Mouse (Mus musculus): ENCODE data around the gene Tnnt3. TPM values are rescaled to one million over a fixed set of nuclear protein-coding genes. Genes with fewer than 3 reads are reported as not detected.

Tnnt3 gene
- polyA plus RNA-seq, 1 experiment from 2014 or later = 8.0 TPM

GRCm38 (mm10) chr7:142514048-142514447 lies 15.4 kb downstream of the Tnnt3 start:
- H3K27ac ChIP-seq (replicated peaks; ENCODE audit: low read depth, low read length) = no peak overlapping the region

GRCm38 (mm10) chr7:142516221-142516978 lies 17.8 kb downstream of the Tnnt3 start:
- peak overlapping the region; percentile 50; the same call in 1 of the 2 replicates for H3K9ac ChIP-seq (ENCODE audit: low read length)
- peak; percentile 79 for DNase-seq (ENCODE audit: low spot score)
- 35% methylated on average over 21 of the region's 21 CpGs for WGBS

More at GRCm38 (mm10) chr7:142514048-142514447, 15.4 kb downstream of the Tnnt3 start:
- no peaks in the 10 kb centered on the region for H3K9me3 ChIP-seq (ENCODE audit: control insufficient read depth, low read length)
- ATAC-seq (ENCODE audit: insufficient number of reproducible peaks, low FRiP score, low TSS enrichment, low read depth) = no peak
- H3K36me3 ChIP-seq (ENCODE audit: control insufficient read depth, insufficient read depth, low read length) = no peaks in the 10 kb centered on the region
- H3K4me1 ChIP-seq (ENCODE audit: control insufficient read depth, insufficient read depth, low read length) = peaks cover 28% of the 10 kb centered on the region
- H3K4me3 ChIP-seq (ENCODE audit: low read depth, low read length) = no peak overlapping the region
- 88% methylated on average over 4 of the region's 4 CpGs for WGBS
- H3K4me2 ChIP-seq (ENCODE audit: low read depth, severe bottlenecking) = no peak overlapping the region
- DNase-seq (ENCODE audit: low spot score) = no peak
- no peak overlapping the region for H3K9ac ChIP-seq (ENCODE audit: low read length)
- H3K27me3 ChIP-seq (ENCODE audit: control insufficient read depth, insufficient read depth, low read length) = no peaks in the 10 kb centered on the region

GRCm38 (mm10) chr7:142517531-142517930 lies 18.9 kb downstream of the Tnnt3 start:
- Histone ChIP-seq H3K27me3 (ENCODE audit: control insufficient read depth, insufficient read depth, low read length) (no peaks in the 10 kb centered on the region), H3K27ac (replicated peaks; ENCODE audit: low read depth, low read length) (no peak overlapping the region), H3K9ac (ENCODE audit: low read length) (no peak overlapping the region), H3K36me3 (ENCODE audit: control insufficient read depth, insufficient read depth, low read length) (no peaks in the 10 kb centered on the region), H3K4me1 (ENCODE audit: control insufficient read depth, insufficient read depth, low read length) (peaks cover 23% of the 10 kb centered on the region), H3K4me3 (ENCODE audit: low read depth, low read length) (no peak overlapping the region), H3K9me3 (ENCODE audit: control insufficient read depth, low read length) (no peaks in the 10 kb centered on the region), H3K4me2 (ENCODE audit: low read depth, severe bottlenecking) (no peak overlapping the region)
- no peak for DNase-seq (ENCODE audit: low spot score)
- no peak for ATAC-seq (ENCODE audit: insufficient number of reproducible peaks, low FRiP score, low TSS enrichment, low read depth)
- 80% methylated on average over 3 of the region's 3 CpGs for WGBS

More at GRCm38 (mm10) chr7:142516221-142516978, 17.8 kb downstream of the Tnnt3 start:
- peaks cover 21% of the 10 kb centered on the region for H3K4me1 ChIP-seq (ENCODE audit: control insufficient read depth, insufficient read depth, low read length)
- peak overlapping the region; percentile 88 for H3K27ac ChIP-seq (replicated peaks; ENCODE audit: low read depth, low read length)
- peak; percentile 84 for ATAC-seq (ENCODE audit: insufficient number of reproducible peaks, low FRiP score, low TSS enrichment, low read depth)
- H3K36me3 ChIP-seq (ENCODE audit: control insufficient read depth, insufficient read depth, low read length) = no peaks in the 10 kb centered on the region
- H3K27me3 ChIP-seq (ENCODE audit: control insufficient read depth, insufficient read depth, low read length) = no peaks in the 10 kb centered on the region
- no peak overlapping the region for H3K4me3 ChIP-seq (ENCODE audit: low read depth, low read length)
- peak overlapping the region; percentile 20 for H3K4me2 ChIP-seq (ENCODE audit: low read depth, severe bottlenecking)
- no peaks in the 10 kb centered on the region for H3K9me3 ChIP-seq (ENCODE audit: control insufficient read depth, low read length)

- H3K9ac ChIP-seq (ENCODE audit: low read length) = no peak overlapping the region
- WGBS = 80% methylated on average over 4 of the region's 4 CpGs
- no peak overlapping the region for H3K4me3 ChIP-seq (ENCODE audit: low read depth, low read length)
- H3K36me3 ChIP-seq (ENCODE audit: control insufficient read depth, insufficient read depth, low read length) = no peaks in the 10 kb centered on the region
- H3K4me2 ChIP-seq (ENCODE audit: low read depth, severe bottlenecking) = no peak overlapping the region
- H3K27ac ChIP-seq (replicated peaks; ENCODE audit: low read depth, low read length) = no peak overlapping the region; the same call in 1 of the 2 replicates
- H3K27me3 ChIP-seq (ENCODE audit: control insufficient read depth, insufficient read depth, low read length) = no peaks in the 10 kb centered on the region
- ATAC-seq (ENCODE audit: insufficient number of reproducible peaks, low FRiP score, low TSS enrichment, low read depth) (no peak), DNase-seq (ENCODE audit: low spot score) (no peak)
- peaks cover 37% of the 10 kb centered on the region for H3K4me1 ChIP-seq (ENCODE audit: control insufficient read depth, insufficient read depth, low read length)
- H3K9me3 ChIP-seq (ENCODE audit: control insufficient read depth, low read length) = no peaks in the 10 kb centered on the region
Measured at GRCm38 (mm10) chr7:142520331-142520730, 21.7 kb downstream of the Tnnt3 start.

- Histone ChIP-seq H3K4me1 (ENCODE audit: control insufficient read depth, insufficient read depth, low read length) (peaks cover 36% of the 10 kb centered on the region), H3K4me3 (ENCODE audit: low read depth, low read length) (no peak overlapping the region), H3K9ac (ENCODE audit: low read length) (no peak overlapping the region), H3K9me3 (ENCODE audit: control insufficient read depth, low read length) (no peaks in the 10 kb centered on the region), H3K4me2 (ENCODE audit: low read depth, severe bottlenecking) (no peak overlapping the region), H3K27me3 (ENCODE audit: control insufficient read depth, insufficient read depth, low read length) (no peaks in the 10 kb centered on the region), H3K36me3 (ENCODE audit: control insufficient read depth, insufficient read depth, low read length) (no peaks in the 10 kb centered on the region), H3K27ac (replicated peaks; ENCODE audit: low read depth, low read length) (no peak overlapping the region; the same call in 1 of the 2 replicates)
- peak; percentile 75 for DNase-seq (ENCODE audit: low spot score)
- ATAC-seq (ENCODE audit: insufficient number of reproducible peaks, low FRiP score, low TSS enrichment, low read depth) = no peak
- 21% methylated on average over 4 of the region's 4 CpGs for WGBS
Measured at GRCm38 (mm10) chr7:142522352-142522751, 23.7 kb downstream of the Tnnt3 start.

GRCm38 (mm10) chr7:142523200-142523990 lies 24.8 kb downstream of the Tnnt3 start:
- H3K27me3 ChIP-seq (ENCODE audit: control insufficient read depth, insufficient read depth, low read length) = no peaks in the 10 kb centered on the region
- H3K4me3 ChIP-seq (ENCODE audit: low read depth, low read length) = no peak overlapping the region
- no peaks in the 10 kb centered on the region for H3K9me3 ChIP-seq (ENCODE audit: control insufficient read depth, low read length)
- DNase-seq (ENCODE audit: low spot score) (no peak), ATAC-seq (ENCODE audit: insufficient number of reproducible peaks, low FRiP score, low TSS enrichment, low read depth) (no peak)
- H3K4me1 ChIP-seq (ENCODE audit: control insufficient read depth, insufficient read depth, low read length) = peaks cover 40% of the 10 kb centered on the region
- H3K9ac ChIP-seq (ENCODE audit: low read length) = no peak overlapping the region
- no peak overlapping the region for H3K4me2 ChIP-seq (ENCODE audit: low read depth, severe bottlenecking)
- WGBS = 37% methylated on average over 17 of the region's 17 CpGs
- H3K36me3 ChIP-seq (ENCODE audit: control insufficient read depth, insufficient read depth, low read length) = no peaks in the 10 kb centered on the region
- peak overlapping the region; percentile 57; the same call in 1 of the 2 replicates for H3K27ac ChIP-seq (replicated peaks; ENCODE audit: low read depth, low read length)

- no peaks in the 10 kb centered on the region for H3K27me3 ChIP-seq (ENCODE audit: control insufficient read depth, insufficient read depth, low read length)
- ATAC-seq (ENCODE audit: insufficient number of reproducible peaks, low FRiP score, low TSS enrichment, low read depth) = peak; percentile 68
- WGBS = 50% methylated on average over 13 of the region's 13 CpGs
- peak; percentile 64 for DNase-seq (ENCODE audit: low spot score)
- no peaks in the 10 kb centered on the region for H3K36me3 ChIP-seq (ENCODE audit: control insufficient read depth, insufficient read depth, low read length)
- H3K4me1 ChIP-seq (ENCODE audit: control insufficient read depth, insufficient read depth, low read length) = peaks cover 37% of the 10 kb centered on the region
- peak overlapping the region; percentile 85 for H3K27ac ChIP-seq (replicated peaks; ENCODE audit: low read depth, low read length)
- H3K9me3 ChIP-seq (ENCODE audit: control insufficient read depth, low read length) = no peaks in the 10 kb centered on the region
- H3K4me3 ChIP-seq (ENCODE audit: low read depth, low read length) = no peak overlapping the region
- peak overlapping the region; percentile 3; the same call in 1 of the 2 replicates for H3K9ac ChIP-seq (ENCODE audit: low read length)
- H3K4me2 ChIP-seq (ENCODE audit: low read depth, severe bottlenecking) = no peak overlapping the region
Measured at GRCm38 (mm10) chr7:142525342-142526178, 26.9 kb downstream of the Tnnt3 start.

GRCm38 (mm10) chr7:142529350-142529749 lies 30.7 kb downstream of the Tnnt3 start:
- H3K27me3 ChIP-seq (ENCODE audit: control insufficient read depth, insufficient read depth, low read length) = no peaks in the 10 kb centered on the region
- ATAC-seq (ENCODE audit: insufficient number of reproducible peaks, low FRiP score, low TSS enrichment, low read depth) (no peak), DNase-seq (ENCODE audit: low spot score) (no peak)
- no peak overlapping the region for H3K4me3 ChIP-seq (ENCODE audit: low read depth, low read length)
- H3K36me3 ChIP-seq (ENCODE audit: control insufficient read depth, insufficient read depth, low read length) = no peaks in the 10 kb centered on the region
- H3K4me2 ChIP-seq (ENCODE audit: low read depth, severe bottlenecking) = no peak overlapping the region
- H3K27ac ChIP-seq (replicated peaks; ENCODE audit: low read depth, low read length) = no peak overlapping the region; the same call in 1 of the 2 replicates
- 65% methylated on average over 10 of the region's 10 CpGs for whole genome bisulfite sequencing
- H3K9me3 ChIP-seq (ENCODE audit: control insufficient read depth, low read length) = no peaks in the 10 kb centered on the region
- no peak overlapping the region for H3K9ac ChIP-seq (ENCODE audit: low read length)
- peaks cover 46% of the 10 kb centered on the region for H3K4me1 ChIP-seq (ENCODE audit: control insufficient read depth, insufficient read depth, low read length)

All from limb, embryonic 11.5 days (tissue).